ENCODE assay signal across 12 mouse cellular contexts in genomic region chr3:79576468-79576816, GRCm38 (mm10). TPM values are rescaled to one million over a fixed set of nuclear protein-coding genes. Genes with fewer than 3 reads are reported as not detected.
A peak's percentile ranks its signal among the peaks of the same experiment; 100 is the strongest.
DNase-seq lines count a peak whose midpoint lies in the region; ATAC-seq and TF ChIP-seq lines count a peak whose summit lies in the region.
"Had no signal": no experiment of that assay in that cellular context is flagged by ENCODE, and none has a peak within 500 bp of the region (broad histone marks: within the 10 kb centered on the region; RNA-seq: fewer than 3 reads in every experiment).

No protein-coding gene starts in this region.

- no peak for TF ChIP-seq CTCF in liver, postnatal 0 days (IDR thresholded peaks at IDR 0.05; ENCODE audit: low read depth)

- no peak overlapping the region; the same call in 1 of the 2 replicates for H3K9ac ChIP-seq in heart, embryonic 12.5 days
- no peak overlapping the region for H3K9ac ChIP-seq in liver, embryonic 13.5 days
- no peak overlapping the region for H3K9ac ChIP-seq in liver, postnatal 0 days (replicated peaks)
- H3K9ac ChIP-seq in forebrain, embryonic 14.5 days (ENCODE audit: low read length), result no peak overlapping the region
- H3K9ac ChIP-seq in midbrain, embryonic 13.5 days (replicated peaks), result no peak overlapping the region

- intact Hi-C loops in heart, postnatal 10 days (cut with DNase I), result no loop called here

- H3K9me3 ChIP-seq in heart, embryonic 12.5 days (replicated peaks), result no peaks in the 10 kb centered on the region
- H3K9me3 ChIP-seq in liver, embryonic 13.5 days (replicated peaks), result no peaks in the 10 kb centered on the region
- H3K9me3 ChIP-seq in liver, postnatal 0 days (ENCODE audit: low read length), result no peaks in the 10 kb centered on the region
- no peaks in the 10 kb centered on the region for H3K9me3 ChIP-seq in forebrain, embryonic 14.5 days (replicated peaks; ENCODE audit: control insufficient read depth, low read length)
- H3K9me3 ChIP-seq in midbrain, embryonic 13.5 days, result no peaks in the 10 kb centered on the region

- no peak for DNase-seq in heart, postnatal 10 days
- no peak for DNase-seq in liver, embryonic 13.5 days
- DNase-seq in liver, postnatal 0 days, result no peak
- no peak for DNase-seq in forebrain, embryonic 14.5 days (ENCODE audit: low spot score)
- no peak for DNase-seq in urinary bladder, postnatal 25 days (ENCODE audit: low spot score)
- DNase-seq in cerebellum, adult 11 months, result no peak
- DNase-seq: cerebellum, adult 9-10 months; gastrocnemius, postnatal 25 days; right cerebral cortex, postnatal 25 days had no signal

- H3K4me3 ChIP-seq in heart, embryonic 12.5 days, result 0 out of 2 replicates have a peak overlapping the region, but pooled peaks have one; percentile 3
- H3K4me3 ChIP-seq in liver, embryonic 13.5 days (replicated peaks), result no peak overlapping the region
- no peak overlapping the region for H3K4me3 ChIP-seq in liver, postnatal 0 days (ENCODE audit: low read depth, low read length)
- H3K4me3 ChIP-seq in forebrain, embryonic 14.5 days (ENCODE audit: low read depth, low read length), result no peak overlapping the region
- H3K4me3 ChIP-seq in midbrain, embryonic 13.5 days (replicated peaks), result no peak overlapping the region

- no peak for TF ChIP-seq EP300 in liver, postnatal 0 days (IDR thresholded peaks at IDR 0.05; ENCODE audit: low read depth)

- no peaks in the 10 kb centered on the region for H3K27me3 ChIP-seq in heart, embryonic 12.5 days (replicated peaks)
- H3K27me3 ChIP-seq in liver, embryonic 13.5 days, result no peaks in the 10 kb centered on the region
- no peaks in the 10 kb centered on the region for H3K27me3 ChIP-seq in liver, postnatal 0 days (ENCODE audit: insufficient read depth, low read length)
- H3K27me3 ChIP-seq in forebrain, embryonic 14.5 days (replicated peaks; ENCODE audit: control insufficient read depth, insufficient read depth, low read length), result no peaks in the 10 kb centered on the region
- no peaks in the 10 kb centered on the region for H3K27me3 ChIP-seq in midbrain, embryonic 13.5 days
- H3K27me3 ChIP-seq: Patski had no signal

- H3K27ac ChIP-seq in heart, embryonic 12.5 days (ENCODE audit: poor library complexity, severe bottlenecking), result no peak overlapping the region
- H3K27ac ChIP-seq in liver, embryonic 13.5 days, result peak overlapping the region; percentile 39; the same call in 1 of the 2 replicates
- H3K27ac ChIP-seq in liver, postnatal 0 days (ENCODE audit: low read depth), result no peak overlapping the region
- no peak overlapping the region; the same call in 1 of the 2 replicates for H3K27ac ChIP-seq in forebrain, embryonic 14.5 days (ENCODE audit: low read depth, low read length)
- H3K27ac ChIP-seq in midbrain, embryonic 13.5 days, result peak overlapping the region; percentile 44; the same call in 1 of the 2 replicates

- peaks cover 14% of the 10 kb centered on the region for H3K4me1 ChIP-seq in heart, embryonic 12.5 days (replicated peaks)
- peaks cover 82% of the 10 kb centered on the region for H3K4me1 ChIP-seq in liver, embryonic 13.5 days (replicated peaks)
- H3K4me1 ChIP-seq in liver, postnatal 0 days (ENCODE audit: insufficient read depth), result peaks cover 14% of the 10 kb centered on the region
- H3K4me1 ChIP-seq in forebrain, embryonic 14.5 days (ENCODE audit: control insufficient read depth, insufficient read depth, low read length), result no peaks in the 10 kb centered on the region; the same call in 1 of the 2 replicates
- peaks cover 15% of the 10 kb centered on the region for H3K4me1 ChIP-seq in midbrain, embryonic 13.5 days (replicated peaks)

- H3K4me2 ChIP-seq in heart, embryonic 12.5 days, result peak overlapping the region; percentile 40
- H3K4me2 ChIP-seq in liver, embryonic 13.5 days, result no peak overlapping the region
- H3K4me2 ChIP-seq in liver, postnatal 0 days (ENCODE audit: low read depth, low read length), result no peak overlapping the region
- no peak overlapping the region for H3K4me2 ChIP-seq in forebrain, embryonic 14.5 days (ENCODE audit: low read length)
- 0 out of 2 replicates have a peak overlapping the region, but pooled peaks have one; percentile 13 for H3K4me2 ChIP-seq in midbrain, embryonic 13.5 days (replicated peaks)

- WGBS in heart, embryonic 12.5 days, result 15% methylated on average over 3 of the region's 3 CpGs
- 24% methylated on average over 3 of the region's 3 CpGs for WGBS in liver, embryonic 13.5 days (ENCODE audit: insufficient replicate concordance)
- 34% methylated on average over 3 of the region's 3 CpGs for WGBS in liver, postnatal 0 days (ENCODE audit: insufficient replicate concordance)
- 16% methylated on average over 3 of the region's 3 CpGs for WGBS in forebrain, embryonic 14.5 days
- WGBS in midbrain, embryonic 13.5 days, result 27% methylated on average over 3 of the region's 3 CpGs

- H3K36me3 ChIP-seq in heart, embryonic 12.5 days, result no peaks in the 10 kb centered on the region
- H3K36me3 ChIP-seq in liver, embryonic 13.5 days, result no peaks in the 10 kb centered on the region
- no peaks in the 10 kb centered on the region for H3K36me3 ChIP-seq in liver, postnatal 0 days (replicated peaks; ENCODE audit: insufficient read depth, low read length)
- no peaks in the 10 kb centered on the region for H3K36me3 ChIP-seq in forebrain, embryonic 14.5 days (ENCODE audit: control insufficient read depth, insufficient read depth, low read length)
- no peaks in the 10 kb centered on the region for H3K36me3 ChIP-seq in midbrain, embryonic 13.5 days

- no peak for ATAC-seq in heart, embryonic 12.5 days (ENCODE audit: insufficient number of reproducible peaks, low FRiP score)
- no peak for ATAC-seq in liver, embryonic 13.5 days (ENCODE audit: low read depth)
- no peak for ATAC-seq in liver, postnatal 0 days
- ATAC-seq in forebrain, embryonic 14.5 days, result peak; percentile 22; the same call in 1 of the 2 replicates
- ATAC-seq in midbrain, embryonic 13.5 days, result peak; percentile 17; the same call in 1 of the 2 replicates
- ATAC-seq: Patski had no signal

RNA-seq across cellular contexts. Expression of gene Fnip2, which starts 8.8 kb away (rescaled TPM):
- polyA plus RNA-seq in heart, embryonic 12.5 days (2016; fragmentation: Nextera tagmentation; extraction: Ambion mirVana), result 5.3 and 6.3 TPM in 2 replicates
- 10 to 100 TPM; 15.3 to 19.0 TPM for total RNA-seq in heart, postnatal 10 days (2021)
- polyA plus RNA-seq in liver, embryonic 13.5 days (2015; fragmentation: Nextera tagmentation; extraction: Ambion mirVana), result 3.5 and 3.8 TPM in 2 replicates
- polyA plus RNA-seq in liver, postnatal 0 days (2015; fragmentation: Nextera tagmentation; extraction: Ambion mirVana), result 2.4 and 3.0 TPM in 2 replicates
- 3.0 and 3.6 TPM in 2 replicates for polyA plus RNA-seq in forebrain, embryonic 14.5 days (2014; fragmentation: Nextera tagmentation; extraction: Ambion mirVana)
- 6.1 and 6.2 TPM in 2 replicates for polyA plus RNA-seq in midbrain, embryonic 13.5 days (2015; fragmentation: Nextera tagmentation; extraction: Ambion mirVana)

RNA-seq across cellular contexts. Expression of gene Ppid, which starts 14.7 kb away (rescaled TPM):
- polyA plus RNA-seq in heart, embryonic 12.5 days (2016; fragmentation: Nextera tagmentation; extraction: Ambion mirVana), result 121 and 122 TPM in 2 replicates
- total RNA-seq in heart, postnatal 10 days (2021), result 10 to 100 TPM; 36.0 to 39.4 TPM
- 164 and 208 TPM in 2 replicates for polyA plus RNA-seq in liver, embryonic 13.5 days (2015; fragmentation: Nextera tagmentation; extraction: Ambion mirVana)
- 31.5 and 36.6 TPM in 2 replicates for polyA plus RNA-seq in liver, postnatal 0 days (2015; fragmentation: Nextera tagmentation; extraction: Ambion mirVana)
- 163 and 176 TPM in 2 replicates for polyA plus RNA-seq in forebrain, embryonic 14.5 days (2014; fragmentation: Nextera tagmentation; extraction: Ambion mirVana)
- polyA plus RNA-seq in midbrain, embryonic 13.5 days (2015; fragmentation: Nextera tagmentation; extraction: Ambion mirVana), result 149 and 154 TPM in 2 replicates

RNA-seq across cellular contexts. Expression of gene 4930579G24Rik, which starts 52.4 kb away (rescaled TPM):
- 24.6 and 26.3 TPM in 2 replicates for polyA plus RNA-seq in heart, embryonic 12.5 days (2016; fragmentation: Nextera tagmentation; extraction: Ambion mirVana)
- 1 to 10 TPM; 5.1 to 6.0 TPM for total RNA-seq in heart, postnatal 10 days (2021)
- polyA plus RNA-seq in liver, embryonic 13.5 days (2015; fragmentation: Nextera tagmentation; extraction: Ambion mirVana), result 20.5 and 23.4 TPM in 2 replicates
- 8.7 and 9.6 TPM in 2 replicates for polyA plus RNA-seq in liver, postnatal 0 days (2015; fragmentation: Nextera tagmentation; extraction: Ambion mirVana)
- polyA plus RNA-seq in forebrain, embryonic 14.5 days (2014; fragmentation: Nextera tagmentation; extraction: Ambion mirVana), result 10.4 and 11.0 TPM in 2 replicates
- 9.9 and 10.9 TPM in 2 replicates for polyA plus RNA-seq in midbrain, embryonic 13.5 days (2015; fragmentation: Nextera tagmentation; extraction: Ambion mirVana)

RNA-seq across cellular contexts. Expression of gene Etfdh, which starts 52.9 kb away (rescaled TPM):
- polyA plus RNA-seq in heart, embryonic 12.5 days (2016; fragmentation: Nextera tagmentation; extraction: Ambion mirVana), result 138 and 143 TPM in 2 replicates
- 100 to 1,000 TPM; 538 to 541 TPM for total RNA-seq in heart, postnatal 10 days (2021)
- polyA plus RNA-seq in liver, embryonic 13.5 days (2015; fragmentation: Nextera tagmentation; extraction: Ambion mirVana), result 38.8 and 45.8 TPM in 2 replicates
- polyA plus RNA-seq in liver, postnatal 0 days (2015; fragmentation: Nextera tagmentation; extraction: Ambion mirVana), result 215 and 239 TPM in 2 replicates
- 47.2 and 47.7 TPM in 2 replicates for polyA plus RNA-seq in forebrain, embryonic 14.5 days (2014; fragmentation: Nextera tagmentation; extraction: Ambion mirVana)
- polyA plus RNA-seq in midbrain, embryonic 13.5 days (2015; fragmentation: Nextera tagmentation; extraction: Ambion mirVana), result 45.1 and 49.3 TPM in 2 replicates

Comparison
In these comparisons a context has a peak if more than half of its experiments do, and no peak if none do; other contexts are left out.
1. H3K27ac ChIP-seq: peak in liver, embryonic 13.5 days (single experiment) and midbrain, embryonic 13.5 days (single experiment); none in heart, embryonic 12.5 days (single experiment), liver, postnatal 0 days (single experiment) and forebrain, embryonic 14.5 days (single experiment).
2. ATAC-seq: peak in forebrain, embryonic 14.5 days (single experiment) and midbrain, embryonic 13.5 days (single experiment); none in heart, embryonic 12.5 days (single experiment), liver, embryonic 13.5 days (single experiment) and liver, postnatal 0 days (single experiment).
3. H3K4me2 ChIP-seq: peak in heart, embryonic 12.5 days (single experiment) and midbrain, embryonic 13.5 days (single experiment); none in liver, embryonic 13.5 days (single experiment), liver, postnatal 0 days (single experiment) and forebrain, embryonic 14.5 days (single experiment).